Mouse (Mus musculus) stomach, postnatal 0 days (tissue): ENCODE results near the gene Nap1l4.

Source experiments
- CTCF ChIP-seq: IDR thresholded peaks from 2 replicates; pipeline ENCODE4 v1.5.1; 2016; ENCODE audit warnings: antibody characterized with exemption, low read depth, mild to moderate bottlenecking, moderate library complexity
- EP300 ChIP-seq: optimal IDR thresholded peaks from 2 replicates; pipeline ENCODE3; 2016; ENCODE audit warnings: antibody characterized with exemption

DNA sequence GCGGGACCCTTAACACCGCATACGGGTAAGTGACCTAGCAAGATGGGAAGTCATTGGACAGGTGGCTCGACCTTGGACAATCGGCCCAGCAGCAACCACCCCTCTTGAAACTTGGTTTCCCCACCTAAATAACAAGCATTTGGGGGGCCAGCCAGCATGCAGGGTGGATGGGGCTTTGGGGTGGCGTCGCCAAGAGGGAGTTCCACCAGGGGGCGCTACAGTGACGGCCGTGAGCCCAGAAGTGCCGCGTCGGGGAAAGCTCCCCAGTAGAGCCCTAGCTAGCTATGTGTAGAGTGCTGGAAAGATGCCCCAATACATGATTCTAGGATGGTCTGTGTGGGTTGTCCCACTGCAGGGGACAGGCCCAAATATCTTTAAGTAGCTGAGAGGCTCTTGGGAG is 68.4 kb downstream of the Nap1l4 start:
- TF ChIP-seq CTCF = peak; percentile 83
- TF ChIP-seq EP300 = no peak
